Mouse (Mus musculus) granulocyte monocyte progenitor cell, adult 5-6 weeks (primary cell): ENCODE measurements around the gene Nfat5. TPM values are rescaled to one million over a fixed set of nuclear protein-coding genes. Genes with fewer than 3 reads are reported as not detected.

Experiments used
- ATAC-seq: replicated peaks from 2 replicates; pipeline ENCODE4 v1.8.0; 2016; ENCODE audit warnings: mild to moderate bottlenecking, moderate TSS enrichment, inconsistent platforms; ENCODE audit not compliant: poor library complexity, severe bottlenecking
- total RNA-seq, 2 experiments: library from RNA; stranded (forward) in 1 of 2; stranded (reverse) in 1 of 2; fragments of 200-712, 200-1000 nt in 1 of 2; fragments of >200 nt in 1 of 2; fragmentation: Nextera tagmentation in 1 of 2; gene quantifications; 2 replicates each; pipeline ENCODE4 v1.2.3; 2014 to 2017

Nfat5 gene
- total RNA-seq, 2 experiments from 2014 or later: 27.1 to 32.0 TPM

- ATAC-seq: no peak
These were observed 97.9 kb downstream of the Nfat5 start for GRCm38 (mm10) chr8:107391136-107391516.

- ATAC-seq: no peak
These were observed 102.1 kb downstream of the Nfat5 start for GRCm38 (mm10) chr8:107395397-107395796.

GRCm38 (mm10) chr8:107396106-107396670 is 102.9 kb downstream of the Nfat5 start:
- no peak for ATAC-seq

GRCm38 (mm10) chr8:107397665-107398064 is 104.4 kb downstream of the Nfat5 start:
- no peak for ATAC-seq

GRCm38 (mm10) chr8:107399495-107399894 is 106.2 kb downstream of the Nfat5 start:
- ATAC-seq: no peak

GRCm38 (mm10) chr8:107401866-107402265 is 108.6 kb downstream of the Nfat5 start:
- no peak for ATAC-seq

- ATAC-seq: peak; percentile 85
These were observed 109.9 kb downstream of the Nfat5 start, which contains the start of gene Nqo1 for GRCm38 (mm10) chr8:107403038-107403781. TSS of gene Nqo1 (minus strand) at chr8:107403206.

- ATAC-seq: no peak
These were observed 110.8 kb downstream of the Nfat5 start for GRCm38 (mm10) chr8:107404057-107404456.

- ATAC-seq: no peak
These were observed 112.7 kb downstream of the Nfat5 start for GRCm38 (mm10) chr8:107405935-107406334.

GRCm38 (mm10) chr8:107411391-107411790 is 118.1 kb downstream of the Nfat5 start:
- ATAC-seq: peak; percentile 80

- ATAC-seq: no peak
These were observed 119.3 kb downstream of the Nfat5 start for GRCm38 (mm10) chr8:107412552-107412951.

- no peak for ATAC-seq
These were observed 120.6 kb downstream of the Nfat5 start for GRCm38 (mm10) chr8:107413881-107414280.

GRCm38 (mm10) chr8:107417001-107417400 is 123.7 kb downstream of the Nfat5 start:
- no peak for ATAC-seq

- ATAC-seq: peak; percentile 8; the same call in 1 of the 2 replicates
These were observed 130.9 kb downstream of the Nfat5 start for GRCm38 (mm10) chr8:107424176-107424575.

GRCm38 (mm10) chr8:107424597-107425229 is 131.4 kb downstream of the Nfat5 start, which contains the start of gene Nob1:
TSS of gene Nob1 (minus strand) at chr8:107425051.
- ATAC-seq: peak; percentile 97

- ATAC-seq: no peak
These were observed 131.9 kb downstream of the Nfat5 start for GRCm38 (mm10) chr8:107425230-107425597.

Other genes with a start within 250 kb of the Nfat5 start
- 24.2 and 42.5 TPM in 2 replicates for gene Pdf, start 244.9 kb upstream of the Nfat5 start, total RNA-seq (2014; fragmentation: Nextera tagmentation)
- 45.1 and 50.8 TPM in 2 replicates for gene Pdf, start 244.9 kb upstream of the Nfat5 start, total RNA-seq (2017)
- gene Cog8, start 236.8 kb upstream of the Nfat5 start, total RNA-seq (2014; fragmentation: Nextera tagmentation): 17.0 and 23.7 TPM in 2 replicates
- gene Cog8, start 236.8 kb upstream of the Nfat5 start, total RNA-seq (2017): 22.3 and 25.0 TPM in 2 replicates
- gene Nip7, start 236.6 kb upstream of the Nfat5 start, total RNA-seq (2014; fragmentation: Nextera tagmentation): 53.7 and 59.8 TPM in 2 replicates
- gene Nip7, start 236.6 kb upstream of the Nfat5 start, total RNA-seq (2017): 56.1 and 67.4 TPM in 2 replicates
- gene Tmed6, start 227.8 kb upstream of the Nfat5 start, total RNA-seq (2014; fragmentation: Nextera tagmentation): not detected in 2 replicates
- gene Tmed6, start 227.8 kb upstream of the Nfat5 start, total RNA-seq (2017): not detected in 2 replicates
- gene Terf2, start 196.9 kb upstream of the Nfat5 start, total RNA-seq (2014; fragmentation: Nextera tagmentation): 39.1 and 46.7 TPM in 2 replicates
- 22.3 and 26.3 TPM in 2 replicates for gene Terf2, start 196.9 kb upstream of the Nfat5 start, total RNA-seq (2017)
- 64.4 and 68.5 TPM in 2 replicates for gene Cyb5b, start 142.8 kb upstream of the Nfat5 start, total RNA-seq (2014; fragmentation: Nextera tagmentation)
- 59.0 and 67.4 TPM in 2 replicates for gene Cyb5b, start 142.8 kb upstream of the Nfat5 start, total RNA-seq (2017)
- gene Nqo1, start 109.7 kb downstream of the Nfat5 start, total RNA-seq (2014; fragmentation: Nextera tagmentation): 4.3 TPM in 1 of 2 replicates, not detected in the other
- 0.52 and 1.2 TPM in 2 replicates for gene Nqo1, start 109.7 kb downstream of the Nfat5 start, total RNA-seq (2017)
- gene Nob1, start 131.6 kb downstream of the Nfat5 start, total RNA-seq (2014; fragmentation: Nextera tagmentation): 51.1 and 73.0 TPM in 2 replicates
- 47.2 and 49.8 TPM in 2 replicates for gene Nob1, start 131.6 kb downstream of the Nfat5 start, total RNA-seq (2017)
- gene Wwp2, start 142.9 kb downstream of the Nfat5 start, total RNA-seq (2014; fragmentation: Nextera tagmentation): 48.3 and 55.4 TPM in 2 replicates
- gene Wwp2, start 142.9 kb downstream of the Nfat5 start, total RNA-seq (2017): 51.4 and 73.0 TPM in 2 replicates